Mouse (Mus musculus): Measurements from ENCODE around the gene Spib. TPM values are rescaled to one million over a fixed set of nuclear protein-coding genes. Genes with fewer than 3 reads are reported as not detected.

Spib gene
- total and polyA plus RNA-seq, 2 experiments from 2014 or later, result 0.05 TPM; not detected in 1

GRCm38 (mm10) chr7:44497361-44498055 lies 34.4 kb downstream of the Spib start:
- peaks cover 6% of the 10 kb centered on the region; the same call in 1 of the 2 replicates for H3K36me3 ChIP-seq (ENCODE audit: insufficient read depth, low read length)

GRCm38 (mm10) chr7:44496771-44497109 lies 35.1 kb downstream of the Spib start:
- H3K9me3 ChIP-seq (ENCODE audit: low read length), result no peaks in the 10 kb centered on the region
- H3K4me3 ChIP-seq (ENCODE audit: low read length), result peak overlapping the region; percentile 85
- H3K27me3 ChIP-seq (ENCODE audit: insufficient read depth, low read length), result no peaks in the 10 kb centered on the region
- peaks cover 12% of the 10 kb centered on the region for H3K4me1 ChIP-seq (ENCODE audit: insufficient read depth, low read length)
- DNase-seq (ENCODE audit: low spot score) (no peak), ATAC-seq (no peak)
- peak; percentile 42; the same call in 1 of the 2 replicates for TF ChIP-seq CTCF (IDR thresholded peaks at IDR 0.05; ENCODE audit: low read depth)
- peak overlapping the region; percentile 98 for H3K27ac ChIP-seq
- H3K9ac ChIP-seq (replicated peaks; ENCODE audit: low read length), result peak overlapping the region; percentile 89
- peaks cover 13% of the 10 kb centered on the region for H3K36me3 ChIP-seq (ENCODE audit: insufficient read depth, low read length)
- 2% methylated on average over 26 of the region's 26 CpGs for WGBS
- peak overlapping the region; percentile 96 for H3K4me2 ChIP-seq (ENCODE audit: low read depth, low read length)

More at GRCm38 (mm10) chr7:44497361-44498055, 34.4 kb downstream of the Spib start:
- ATAC-seq, result no peak
- no peak for TF ChIP-seq CTCF (IDR thresholded peaks at IDR 0.05; ENCODE audit: low read depth)
- Histone ChIP-seq H3K27me3 (ENCODE audit: insufficient read depth, low read length) (no peaks in the 10 kb centered on the region), H3K4me3 (ENCODE audit: low read length) (peak overlapping the region; percentile 85), H3K9me3 (ENCODE audit: low read length) (no peaks in the 10 kb centered on the region), H3K27ac (no peak overlapping the region), H3K4me1 (ENCODE audit: insufficient read depth, low read length) (peaks cover 12% of the 10 kb centered on the region), H3K9ac (replicated peaks; ENCODE audit: low read length) (peak overlapping the region; percentile 89), H3K4me2 (ENCODE audit: low read depth, low read length) (peak overlapping the region; percentile 96)
- 92% methylated on average over 10 of the region's 10 CpGs for WGBS
- DNase-seq (ENCODE audit: low spot score), result no peak

- Histone ChIP-seq H3K4me1 (ENCODE audit: insufficient read depth, low read length) (peaks cover 12% of the 10 kb centered on the region), H3K36me3 (ENCODE audit: insufficient read depth, low read length) (peaks cover 19% of the 10 kb centered on the region), H3K27me3 (ENCODE audit: insufficient read depth, low read length) (no peaks in the 10 kb centered on the region), H3K4me2 (ENCODE audit: low read depth, low read length) (peak within 1 kb of the TSS; percentile 96), H3K9me3 (ENCODE audit: low read length) (no peaks in the 10 kb centered on the region), H3K27ac (peak within 1 kb of the TSS; percentile 98), H3K9ac (replicated peaks; ENCODE audit: low read length) (peak within 1 kb of the TSS; percentile 89), H3K4me3 (ENCODE audit: low read length) (peak within 1 kb of the TSS; percentile 85)
- TF ChIP-seq CTCF (IDR thresholded peaks at IDR 0.05; ENCODE audit: low read depth), result no peak
- DNase-seq (ENCODE audit: low spot score) (peak; percentile 99), ATAC-seq (peak; percentile 95)
- under 1% methylated on average over 53 of the region's 58 CpGs for WGBS
These were observed 35.7 kb downstream of the Spib start, which contains the start of the genes Emc10 and Fam71e1 for GRCm38 (mm10) chr7:44495992-44496770. Emc10 (minus strand) TSS chr7:44496529. Fam71e1 (plus strand) TSS chr7:44496581.

DNA sequence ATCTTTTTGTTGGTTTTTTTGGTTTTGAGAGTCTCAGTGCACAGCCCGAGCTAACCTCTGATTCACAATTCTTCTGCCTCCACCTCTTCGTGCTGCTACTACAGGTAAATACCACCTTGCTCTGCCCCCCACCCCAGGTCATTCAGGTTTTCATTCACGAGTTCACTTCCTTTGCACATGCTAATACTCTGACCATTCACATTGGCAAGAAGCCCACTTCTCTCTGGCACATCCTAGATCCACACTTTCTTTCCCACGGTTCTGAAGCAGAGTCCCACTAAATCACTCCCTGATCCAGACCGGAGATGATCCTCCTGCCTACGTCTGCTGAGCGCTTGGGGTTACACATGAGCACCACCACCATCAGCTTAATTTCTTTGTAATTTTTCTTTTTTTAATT lies 36.8 kb downstream of the Spib start:
- 70% methylated on average over 7 of the region's 7 CpGs for whole genome bisulfite sequencing
- Histone ChIP-seq H3K9me3 (ENCODE audit: low read length) (no peaks in the 10 kb centered on the region), H3K27ac (peak overlapping the region; percentile 98; the same call in 1 of the 2 replicates), H3K4me2 (ENCODE audit: low read depth, low read length) (peak overlapping the region; percentile 96), H3K9ac (replicated peaks; ENCODE audit: low read length) (peak overlapping the region; percentile 89), H3K4me1 (ENCODE audit: insufficient read depth, low read length) (peaks cover 12% of the 10 kb centered on the region), H3K36me3 (ENCODE audit: insufficient read depth, low read length) (peaks cover 29% of the 10 kb centered on the region), H3K27me3 (ENCODE audit: insufficient read depth, low read length) (no peaks in the 10 kb centered on the region), H3K4me3 (ENCODE audit: low read length) (peak overlapping the region; percentile 85)
- no peak for ATAC-seq
- no peak for DNase-seq (ENCODE audit: low spot score)
- TF ChIP-seq CTCF (IDR thresholded peaks at IDR 0.05; ENCODE audit: low read depth), result no peak

- Histone ChIP-seq H3K36me3 (ENCODE audit: insufficient read depth, low read length) (peaks cover 33% of the 10 kb centered on the region), H3K27ac (no peak overlapping the region), H3K4me1 (ENCODE audit: insufficient read depth, low read length) (peaks cover 12% of the 10 kb centered on the region), H3K4me3 (ENCODE audit: low read length) (no peak overlapping the region), H3K4me2 (ENCODE audit: low read depth, low read length) (peak overlapping the region; percentile 96), H3K9me3 (ENCODE audit: low read length) (no peaks in the 10 kb centered on the region), H3K27me3 (ENCODE audit: insufficient read depth, low read length) (no peaks in the 10 kb centered on the region), H3K9ac (replicated peaks; ENCODE audit: low read length) (no peak overlapping the region; the same call in 1 of the 2 replicates)
- no peak for TF ChIP-seq CTCF (IDR thresholded peaks at IDR 0.05; ENCODE audit: low read depth)
- no peak for DNase-seq (ENCODE audit: low spot score)
- WGBS, result 91% methylated on average over 12 of the region's 12 CpGs
- no peak for ATAC-seq
These were observed 37.2 kb downstream of the Spib start for GRCm38 (mm10) chr7:44494681-44495080.

DNA sequence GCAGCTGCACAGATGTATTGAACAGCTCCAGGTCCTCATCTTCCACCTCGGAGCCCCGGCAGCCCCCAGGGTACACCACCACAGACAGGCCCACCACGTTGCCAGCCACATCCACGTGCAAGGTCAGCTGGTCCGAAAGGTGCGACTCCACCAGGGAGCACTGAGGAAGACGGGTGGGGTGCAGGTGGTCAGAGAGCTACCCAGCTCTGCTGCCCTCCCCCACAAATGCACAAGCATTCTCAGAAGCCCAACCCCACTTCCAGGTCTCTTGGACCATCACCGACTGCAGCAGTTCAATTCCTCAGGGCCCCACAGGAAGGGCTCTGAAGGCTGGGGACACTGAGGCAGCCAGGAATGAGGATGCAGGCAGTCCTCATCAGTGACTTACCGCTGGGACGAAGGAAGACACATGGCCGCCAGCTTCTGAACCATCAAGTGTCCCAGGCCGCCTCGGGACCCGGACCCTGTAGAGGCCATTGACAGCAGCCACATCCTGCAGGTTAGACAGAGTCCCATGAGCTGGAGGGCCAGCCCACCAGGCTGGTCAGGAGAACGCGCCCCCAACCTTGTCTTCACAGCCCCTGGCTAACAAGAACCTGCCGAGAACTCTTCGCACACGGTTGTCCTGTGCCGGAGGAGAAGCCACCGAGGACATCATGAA lies 39.6 kb downstream of the Spib start:
- Histone ChIP-seq H3K4me2 (ENCODE audit: low read depth, low read length) (no peak overlapping the region), H3K27ac (no peak overlapping the region), H3K4me3 (ENCODE audit: low read length) (no peak overlapping the region), H3K27me3 (ENCODE audit: insufficient read depth, low read length) (no peaks in the 10 kb centered on the region), H3K9me3 (ENCODE audit: low read length) (no peaks in the 10 kb centered on the region), H3K36me3 (ENCODE audit: insufficient read depth, low read length) (peaks cover 43% of the 10 kb centered on the region), H3K9ac (replicated peaks; ENCODE audit: low read length) (no peak overlapping the region), H3K4me1 (ENCODE audit: insufficient read depth, low read length) (peaks cover 12% of the 10 kb centered on the region)
- ATAC-seq (no peak), DNase-seq (ENCODE audit: low spot score) (no peak)
- 93% methylated on average over 21 of the region's 21 CpGs for WGBS
- TF ChIP-seq CTCF (IDR thresholded peaks at IDR 0.05; ENCODE audit: low read depth), result no peak

All from hindbrain, postnatal 0 days (tissue).